Mouse (Mus musculus) heart, embryonic 14.5 days (tissue): ENCODE measurements around the gene C130050O18Rik. TPM values are rescaled to one million over a fixed set of nuclear protein-coding genes. Genes with fewer than 3 reads are reported as not detected.

Source experiments
- ATAC-seq: fragments of 200-750 bp; cut with Nextera tagmentation; 2 replicates; pipeline ENCODE4 v1.8.0; 2017; ENCODE audit warnings: low read depth, moderate TSS enrichment; ENCODE audit not compliant: insufficient number of reproducible peaks, insufficient read depth, low FRiP score
- H3K27ac ChIP-seq, 2 experiments: fragments of 200-500 bp in 1 of 2; fragments of 300-500 bp in 1 of 2; sonication (generic) in 1 of 2; replicated peaks in 1 of 2; 2 replicates each; pipeline ENCODE4 v1.5.1; 2012 to 2014; ENCODE audit warnings: low read depth in 2 of 2, low read length in 2 of 2, control low read depth in 1 of 2, mild to moderate bottlenecking in 1 of 2, mixed read lengths in 1 of 2; ENCODE audit not compliant: control insufficient read depth in 1 of 2, insufficient read depth in 1 of 2
- H3K27me3 ChIP-seq: fragments of 300-500 bp; sonication (generic); 2 replicates; pipeline ENCODE4 v1.6.1; 2014; ENCODE audit warnings: mild to moderate bottlenecking, low read length, control low read depth; ENCODE audit not compliant: control insufficient read depth, insufficient read depth
- H3K36me3 ChIP-seq: fragments of 300-500 bp; sonication (generic); 2 replicates; pipeline ENCODE4 v1.6.1; 2014; ENCODE audit warnings: mild to moderate bottlenecking, control low read depth, low read length, mixed read lengths; ENCODE audit not compliant: control insufficient read depth, insufficient read depth
- H3K4me1 ChIP-seq, 2 experiments: fragments of 200-500 bp in 1 of 2; fragments of 300-500 bp in 1 of 2; sonication (generic) in 1 of 2; 2 replicates each; pipeline ENCODE4 v1.6.1; 2012 to 2014; ENCODE audit warnings: low read length in 2 of 2, control low read depth in 1 of 2, mixed read lengths in 1 of 2; ENCODE audit not compliant: control insufficient read depth in 2 of 2, insufficient read depth in 2 of 2
- H3K4me2 ChIP-seq: fragments of 300-500 bp; sonication (generic); 2 replicates; pipeline ENCODE4 v1.6.1; 2014; ENCODE audit warnings: mild to moderate bottlenecking, low read length
- H3K4me3 ChIP-seq, 2 experiments: fragments of 200-500 bp in 1 of 2; fragments of 300-500 bp in 1 of 2; sonication (generic) in 1 of 2; 2 replicates each; pipeline ENCODE4 v1.5.1; 2012 to 2014; ENCODE audit warnings: low read length in 2 of 2, mild to moderate bottlenecking in 2 of 2, control low read depth in 1 of 2, low read depth in 1 of 2, moderate library complexity in 1 of 2; ENCODE audit not compliant: control insufficient read depth in 1 of 2, insufficient read depth in 1 of 2
- H3K9ac ChIP-seq: fragments of 300-500 bp; sonication (generic); 2 replicates; pipeline ENCODE4 v1.6.1; 2014; ENCODE audit warnings: mild to moderate bottlenecking, low read length
- H3K9me3 ChIP-seq: fragments of 300-500 bp; sonication (generic); 2 replicates; pipeline ENCODE4 v1.6.1; 2016; ENCODE audit warnings: low read length, control low read depth; ENCODE audit not compliant: control insufficient read depth
- WGBS: fragments of 180-500 bp; shearing (Covaris S2); extraction: QIAGEN DNeasy Blood & Tissue Kit; methylation state at CpG from one replicate; pipeline ENCODE4 v1.1.7; 2014; 5-methylcytosine and 5-hydroxymethylcytosine counted together
- polyA plus RNA-seq: library from polyadenylated mRNA; unstranded; fragments of >200 nt; fragmentation: Nextera tagmentation; extraction: Ambion mirVana; gene quantifications from 2 replicates; pipeline ENCODE4 v1.2.1, GENCODE M21; 2014

The C130050O18Rik gene
- polyA plus RNA-seq, 1 experiment from 2014 or later: 0.36 TPM

GRCm38 (mm10) chr5:139373889-139374444 is 31.1 kb upstream of the C130050O18Rik start:
- no peak overlapping the region for H3K27ac ChIP-seq
- no peak for ATAC-seq
- H3K9ac ChIP-seq: no peak overlapping the region
- peaks cover 48 to 51% of the 10 kb centered on the region in 2 experiments for H3K4me1 ChIP-seq
- no peak overlapping the region for H3K4me2 ChIP-seq
- H3K9me3 ChIP-seq: no peaks in the 10 kb centered on the region
- no peak overlapping the region for H3K4me3 ChIP-seq
- WGBS: 75% methylated on average over 6 of the region's 6 CpGs
- H3K27me3 ChIP-seq: no peaks in the 10 kb centered on the region
- no peaks in the 10 kb centered on the region for H3K36me3 ChIP-seq

GRCm38 (mm10) chr5:139374841-139375240 is 30.2 kb upstream of the C130050O18Rik start:
- Histone ChIP-seq H3K9me3 (no peaks in the 10 kb centered on the region), H3K4me2 (no peak overlapping the region), H3K27me3 (no peaks in the 10 kb centered on the region), H3K36me3 (no peaks in the 10 kb centered on the region), H3K4me1 (peaks cover 57 to 60% of the 10 kb centered on the region in 2 experiments), H3K4me3 (no peak overlapping the region), H3K27ac (no peak overlapping the region), H3K9ac (no peak overlapping the region)
- ATAC-seq: no peak
- WGBS: 89% methylated on average over 2 of the region's 2 CpGs

- Histone ChIP-seq H3K4me2 (peak within 1 kb of the TSS; percentile 86), H3K4me3 (0 out of 4 replicates have a peak within 1 kb of the TSS, but pooled peaks of 1 of the 2 experiments have one; percentile 2), H3K9ac (peak within 1 kb of the TSS; percentile 42), H3K27me3 (no peaks in the 10 kb centered on the region), H3K9me3 (no peaks in the 10 kb centered on the region), H3K36me3 (no peaks in the 10 kb centered on the region), H3K27ac (peak within 1 kb of the TSS; percentile 93 to 95), H3K4me1 (peaks cover 57 to 62% of the 10 kb centered on the region in 2 experiments)
- peak; percentile 41; the same call in 1 of the 2 replicates for ATAC-seq
- WGBS: 10% methylated on average over 18 of the region's 18 CpGs
These were observed 27.4 kb upstream of the C130050O18Rik start, which contains the start of gene Gpr146 for GRCm38 (mm10) chr5:139377468-139378270. TSS of gene Gpr146 (plus strand) at chr5:139377697.

- H3K9me3 ChIP-seq: no peaks in the 10 kb centered on the region
- H3K4me3 ChIP-seq: 0 out of 4 replicates have a peak overlapping the region, but pooled peaks of 1 of the 2 experiments have one; percentile 2
- H3K4me2 ChIP-seq: peak overlapping the region; percentile 86
- ATAC-seq: no peak
- H3K4me1 ChIP-seq: peaks cover 58 to 66% of the 10 kb centered on the region in 2 experiments
- H3K27ac ChIP-seq: peak overlapping the region; percentile 93 to 95
- no peaks in the 10 kb centered on the region for H3K27me3 ChIP-seq
- peak overlapping the region; percentile 42; the same call in 1 of the 2 replicates for H3K9ac ChIP-seq
- no peaks in the 10 kb centered on the region for H3K36me3 ChIP-seq
- 66% methylated on average over 7 of the region's 7 CpGs for WGBS
These were observed 26.9 kb upstream of the C130050O18Rik start for GRCm38 (mm10) chr5:139378271-139378556.

- H3K9ac ChIP-seq: peak overlapping the region; percentile 89
- H3K27ac ChIP-seq: peak overlapping the region; percentile 93 to 95
- WGBS: 15% methylated on average over 21 of the region's 21 CpGs
- no peak overlapping the region for H3K4me3 ChIP-seq
- H3K4me1 ChIP-seq: peaks cover 62 to 73% of the 10 kb centered on the region in 2 experiments
- peak; percentile 24 for ATAC-seq
- no peaks in the 10 kb centered on the region for H3K36me3 ChIP-seq
- no peaks in the 10 kb centered on the region for H3K9me3 ChIP-seq
- H3K4me2 ChIP-seq: peak overlapping the region; percentile 86
- no peaks in the 10 kb centered on the region for H3K27me3 ChIP-seq
These were observed 26.0 kb upstream of the C130050O18Rik start for GRCm38 (mm10) chr5:139378986-139379629.

- 19% methylated on average over 8 of the region's 8 CpGs for WGBS
- Histone ChIP-seq H3K4me1 (peaks cover 69 to 81% of the 10 kb centered on the region in 2 experiments), H3K4me2 (peak overlapping the region; percentile 86), H3K9ac (peak overlapping the region; percentile 89), H3K27ac (peak overlapping the region; percentile 93 to 95), H3K27me3 (no peaks in the 10 kb centered on the region), H3K4me3 (peak overlapping the region; percentile 69 to 80), H3K36me3 (no peaks in the 10 kb centered on the region), H3K9me3 (no peaks in the 10 kb centered on the region)
- ATAC-seq: no peak
These were observed 25.2 kb upstream of the C130050O18Rik start for GRCm38 (mm10) chr5:139379771-139380384.
